Mouse (Mus musculus) heart, embryonic 12.5 days (tissue): Measurements from ENCODE around the gene Caskin2. TPM values are rescaled to one million over a fixed set of nuclear protein-coding genes. Genes with fewer than 3 reads are reported as not detected.

Experiments used
- ATAC-seq: fragments of 200-750 bp; cut with Nextera tagmentation; 2 replicates; pipeline ENCODE4 v1.8.0; 2017; ENCODE audit warnings: moderate TSS enrichment, moderate library complexity; ENCODE audit not compliant: insufficient number of reproducible peaks, low FRiP score
- H3K27ac ChIP-seq: fragments of 300-500 bp; sonication (generic); 2 replicates; pipeline ENCODE4 v1.5.1; 2016; ENCODE audit warnings: mild to moderate bottlenecking, moderate library complexity; ENCODE audit not compliant: poor library complexity, severe bottlenecking
- H3K27me3 ChIP-seq: fragments of 300-500 bp; sonication (generic); replicated peaks from 2 replicates; pipeline ENCODE4 v1.6.1; 2016; ENCODE audit warnings: mild to moderate bottlenecking, moderate library complexity
- H3K36me3 ChIP-seq: fragments of 300-500 bp; sonication (generic); 2 replicates; pipeline ENCODE4 v1.6.1; 2016; ENCODE audit warnings: mild to moderate bottlenecking, moderate library complexity
- H3K4me1 ChIP-seq: fragments of 300-500 bp; sonication (generic); replicated peaks from 2 replicates; pipeline ENCODE4 v1.6.1; 2016; ENCODE audit warnings: mild to moderate bottlenecking
- H3K4me2 ChIP-seq: fragments of 300-500 bp; sonication (generic); 2 replicates; pipeline ENCODE4 v1.6.1; 2016; ENCODE audit warnings: mild to moderate bottlenecking, moderate library complexity
- H3K4me3 ChIP-seq: fragments of 300-500 bp; sonication (generic); 2 replicates; pipeline ENCODE4 v1.5.1; 2016; ENCODE audit warnings: mild to moderate bottlenecking
- H3K9ac ChIP-seq: fragments of 300-500 bp; sonication (generic); 2 replicates; pipeline ENCODE4 v1.6.1; 2016; ENCODE audit warnings: mild to moderate bottlenecking, moderate library complexity
- H3K9me3 ChIP-seq: fragments of 300-500 bp; sonication (generic); replicated peaks from 2 replicates; pipeline ENCODE4 v1.6.1; 2016; ENCODE audit warnings: mild to moderate bottlenecking, moderate library complexity
- WGBS: fragments of 180-500 bp; shearing (Covaris S2); methylation state at CpG from one replicate; pipeline ENCODE4 v1.1.7; 2016; 5-methylcytosine and 5-hydroxymethylcytosine counted together
- polyA plus RNA-seq: library from polyadenylated mRNA; unstranded; fragments of >200 nt; fragmentation: Nextera tagmentation; extraction: Ambion mirVana; gene quantifications from 2 replicates; pipeline ENCODE4 v1.2.1, GENCODE M21; 2016

Gene Caskin2
- polyA plus RNA-seq, 1 experiment from 2014 or later, result 23.5 TPM

DNA sequence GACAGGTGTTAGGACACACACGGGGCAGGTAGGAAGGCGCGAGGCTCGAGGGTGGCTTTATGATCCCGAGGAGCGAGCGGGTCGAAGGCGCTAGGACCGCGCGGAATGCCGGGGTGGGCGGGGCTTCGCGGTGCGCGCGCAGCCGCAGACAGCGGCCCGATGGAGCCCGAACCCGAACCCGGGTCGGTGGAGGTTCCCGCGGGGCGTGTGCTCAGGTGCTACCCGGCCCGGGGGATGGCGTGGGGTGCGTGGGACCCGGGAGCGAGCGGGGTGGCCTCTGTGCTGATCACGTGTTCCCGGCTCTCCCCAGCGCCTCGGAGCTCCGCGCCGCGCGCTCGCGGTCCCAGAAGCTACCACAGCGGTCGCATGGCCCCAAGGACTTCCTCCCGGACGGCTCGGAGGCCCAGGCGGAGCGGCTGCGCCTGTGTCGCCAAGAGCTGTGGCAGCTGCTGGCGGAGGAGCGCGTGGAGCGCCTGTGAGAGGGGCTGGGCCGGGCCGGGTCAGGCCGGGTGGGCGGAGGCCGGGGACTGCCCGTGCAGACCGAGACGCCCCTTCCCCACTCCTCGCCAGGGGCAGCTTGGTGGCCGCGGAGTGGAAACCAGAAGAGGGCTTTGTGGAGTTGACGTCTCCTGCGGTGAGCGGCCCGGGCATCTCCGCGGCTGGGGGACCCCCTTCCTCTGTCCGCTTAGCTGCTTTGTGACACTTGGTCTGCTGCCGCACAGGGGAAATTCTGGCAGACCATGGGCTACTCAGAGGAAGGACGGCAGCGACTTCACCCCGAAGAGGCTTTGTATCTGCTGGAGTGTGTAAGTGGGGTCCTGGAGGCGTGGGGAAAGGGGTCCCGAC, 1.4 kb upstream of the Caskin2 start, which contains the start of gene Tsen54:
Tsen54 (plus strand) TSS at position 120 of the 846 bp plus-strand sequence.
- WGBS, result under 1% methylated on average over 74 of the region's 84 CpGs
- Histone ChIP-seq H3K36me3 (peaks cover 50% of the 10 kb centered on the region), H3K4me2 (peak within 1 kb of the TSS; percentile 86), H3K27ac (peak within 1 kb of the TSS; percentile 91), H3K9ac (peak within 1 kb of the TSS; percentile 77), H3K27me3 (no peaks in the 10 kb centered on the region), H3K9me3 (no peaks in the 10 kb centered on the region), H3K4me1 (peaks cover 40% of the 10 kb centered on the region), H3K4me3 (peak within 1 kb of the TSS; percentile 69)
- ATAC-seq, result peak; percentile 67

GRCm38 (mm10) chr11:115812533-115813420, 662 bp downstream of the Caskin2 start:
- Histone ChIP-seq H3K4me2 (peak overlapping the region; percentile 86), H3K9me3 (no peaks in the 10 kb centered on the region), H3K9ac (peak overlapping the region; percentile 96), H3K4me1 (peaks cover 61% of the 10 kb centered on the region), H3K27ac (peak overlapping the region; percentile 91), H3K27me3 (no peaks in the 10 kb centered on the region), H3K4me3 (peak overlapping the region; percentile 69), H3K36me3 (peaks cover 38% of the 10 kb centered on the region)
- no peak for ATAC-seq
- WGBS, result 2% methylated on average over 27 of the region's 28 CpGs

GRCm38 (mm10) chr11:115812095-115812494, 1.3 kb downstream of the Caskin2 start:
- WGBS, result 17% methylated on average over 7 of the region's 7 CpGs
- no peaks in the 10 kb centered on the region for H3K27me3 ChIP-seq
- H3K9ac ChIP-seq, result peak overlapping the region; percentile 96
- ATAC-seq, result no peak
- H3K27ac ChIP-seq, result peak overlapping the region; percentile 91
- peaks cover 67% of the 10 kb centered on the region for H3K4me1 ChIP-seq
- H3K36me3 ChIP-seq, result peaks cover 40% of the 10 kb centered on the region
- peak overlapping the region; percentile 86 for H3K4me2 ChIP-seq
- H3K4me3 ChIP-seq, result peak overlapping the region; percentile 69
- no peaks in the 10 kb centered on the region for H3K9me3 ChIP-seq

DNA sequence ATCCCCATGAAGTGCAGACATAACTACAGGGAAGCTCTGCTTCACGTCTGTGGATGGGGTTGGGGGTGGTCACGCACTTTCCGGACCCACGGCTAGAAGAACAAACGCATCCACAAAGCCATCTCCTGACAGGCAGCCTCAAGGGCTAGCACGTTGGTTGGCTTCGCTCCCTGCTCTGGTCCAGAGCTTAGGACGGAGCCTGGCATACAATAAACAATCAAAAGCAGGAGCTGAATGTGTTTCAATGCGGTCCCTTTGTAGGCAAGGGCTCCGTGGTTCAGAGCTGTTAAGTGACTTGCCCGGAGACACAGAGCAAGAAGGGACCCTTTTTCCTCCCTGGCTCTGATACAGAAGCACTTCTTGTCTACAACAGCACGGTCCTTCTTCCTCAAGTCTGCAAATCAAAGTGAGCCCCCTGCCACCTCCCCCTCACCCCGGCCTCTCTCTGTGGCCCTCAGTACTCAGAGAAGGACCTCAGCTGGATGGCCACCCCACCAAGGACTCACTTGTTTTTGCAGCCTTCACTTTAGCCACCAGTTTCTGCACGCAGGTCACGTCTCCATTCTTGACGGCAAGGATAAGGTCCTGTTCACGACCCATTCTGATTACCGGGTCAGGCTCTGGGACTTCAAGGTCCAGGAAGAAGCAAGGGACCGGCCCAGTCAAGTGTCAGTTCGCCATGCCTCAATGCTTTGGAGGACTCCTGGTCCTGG, 1.9 kb downstream of the Caskin2 start:
- peak overlapping the region; percentile 94; the same call in 1 of the 2 replicates for H3K27ac ChIP-seq
- H3K36me3 ChIP-seq, result peaks cover 40% of the 10 kb centered on the region
- no peaks in the 10 kb centered on the region for H3K27me3 ChIP-seq
- peak overlapping the region; percentile 96 for H3K9ac ChIP-seq
- H3K4me1 ChIP-seq, result peaks cover 72% of the 10 kb centered on the region
- no peak for ATAC-seq
- H3K4me2 ChIP-seq, result peak overlapping the region; percentile 86
- WGBS, result 68% methylated on average over 20 of the region's 20 CpGs
- H3K4me3 ChIP-seq, result peak overlapping the region; percentile 69
- no peaks in the 10 kb centered on the region for H3K9me3 ChIP-seq

- H3K36me3 ChIP-seq, result peaks cover 47% of the 10 kb centered on the region
- H3K4me1 ChIP-seq, result peaks cover 66% of the 10 kb centered on the region
- H3K9ac ChIP-seq, result peak overlapping the region; percentile 96
- no peaks in the 10 kb centered on the region for H3K9me3 ChIP-seq
- H3K27ac ChIP-seq, result peak overlapping the region; percentile 94
- peak overlapping the region; percentile 86 for H3K4me2 ChIP-seq
- H3K27me3 ChIP-seq, result no peaks in the 10 kb centered on the region
- WGBS, result 49% methylated on average over 14 of the region's 14 CpGs
- H3K4me3 ChIP-seq, result peak overlapping the region; percentile 69
- no peak for ATAC-seq
Observed at GRCm38 (mm10) chr11:115810377-115810776, 3.1 kb downstream of the Caskin2 start.

DNA sequence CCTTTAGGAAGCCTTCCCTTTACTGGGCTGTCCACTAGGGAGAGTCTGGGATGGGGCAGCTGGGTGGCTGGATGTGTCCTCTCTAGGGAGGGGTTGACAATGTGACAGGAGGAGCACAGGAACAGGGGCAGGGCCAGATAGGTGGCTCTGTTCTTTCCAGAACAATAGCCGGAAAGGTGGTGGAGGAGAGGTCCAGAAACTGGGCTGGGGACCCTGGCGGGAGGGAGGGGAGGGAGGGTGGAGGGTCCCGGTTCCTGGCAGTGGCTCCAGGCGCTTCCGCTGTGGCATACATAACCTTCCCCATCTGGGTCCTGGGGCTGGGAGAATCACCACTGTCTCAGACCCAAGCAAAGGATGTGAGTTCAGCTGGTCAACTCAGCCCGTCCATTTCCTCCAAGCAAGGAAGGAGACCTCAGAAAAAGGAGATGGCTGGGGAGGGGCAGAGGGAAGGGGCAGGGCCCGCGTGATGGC, 4.1 kb downstream of the Caskin2 start:
- ATAC-seq, result peak; percentile 9; the same call in 1 of the 2 replicates
- no peaks in the 10 kb centered on the region for H3K9me3 ChIP-seq
- WGBS, result 38% methylated on average over 8 of the region's 8 CpGs
- no peaks in the 10 kb centered on the region for H3K27me3 ChIP-seq
- H3K4me1 ChIP-seq, result peaks cover 64% of the 10 kb centered on the region
- H3K9ac ChIP-seq, result peak overlapping the region; percentile 62
- H3K27ac ChIP-seq, result peak overlapping the region; percentile 94
- peak overlapping the region; percentile 86 for H3K4me2 ChIP-seq
- H3K4me3 ChIP-seq, result peak overlapping the region; percentile 69
- peaks cover 57% of the 10 kb centered on the region for H3K36me3 ChIP-seq

DNA sequence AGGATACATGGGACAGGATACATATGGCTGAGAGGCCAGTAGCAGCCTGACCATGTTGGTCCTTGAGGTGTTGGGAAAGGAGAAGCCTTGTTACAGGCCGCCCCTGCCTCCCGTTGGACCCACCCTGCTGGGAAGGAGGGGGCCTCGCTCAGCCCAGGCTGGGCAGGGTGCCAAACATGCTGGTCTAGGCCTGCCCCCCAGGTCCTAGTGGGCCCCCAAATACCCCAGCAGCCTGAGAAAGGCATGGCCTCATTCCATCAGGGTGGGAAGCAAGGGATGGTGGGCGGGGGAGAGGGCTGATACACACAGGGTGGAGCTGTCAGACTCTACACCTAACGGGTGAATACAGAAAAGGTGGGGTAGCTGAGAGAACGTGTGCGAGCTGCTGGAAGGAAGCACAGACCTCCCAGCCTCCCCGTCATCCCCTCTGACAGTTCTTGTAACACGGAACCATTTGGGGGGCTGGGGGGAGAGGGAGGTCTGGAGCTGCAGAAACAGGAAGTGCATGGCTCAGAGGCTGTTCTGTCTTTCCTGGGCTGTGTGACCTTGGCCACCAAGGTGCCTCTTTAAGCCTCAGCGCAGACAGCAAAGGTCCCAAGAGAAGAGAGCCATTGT, 4.6 kb downstream of the Caskin2 start:
- peaks cover 64% of the 10 kb centered on the region for H3K4me1 ChIP-seq
- peak; percentile 19 for ATAC-seq
- H3K27ac ChIP-seq, result peak overlapping the region; percentile 94
- H3K4me3 ChIP-seq, result peak overlapping the region; percentile 20
- no peaks in the 10 kb centered on the region for H3K27me3 ChIP-seq
- peak overlapping the region; percentile 86 for H3K4me2 ChIP-seq
- WGBS, result 27% methylated on average over 10 of the region's 10 CpGs
- H3K36me3 ChIP-seq, result peaks cover 60% of the 10 kb centered on the region
- no peaks in the 10 kb centered on the region for H3K9me3 ChIP-seq
- H3K9ac ChIP-seq, result peak overlapping the region; percentile 62

- H3K9ac ChIP-seq, result peak overlapping the region; percentile 44; the same call in 1 of the 2 replicates
- peak overlapping the region; percentile 86; the same call in 1 of the 2 replicates for H3K4me2 ChIP-seq
Observed at GRCm38 (mm10) chr11:115807971-115808370, 5.5 kb downstream of the Caskin2 start.

DNA sequence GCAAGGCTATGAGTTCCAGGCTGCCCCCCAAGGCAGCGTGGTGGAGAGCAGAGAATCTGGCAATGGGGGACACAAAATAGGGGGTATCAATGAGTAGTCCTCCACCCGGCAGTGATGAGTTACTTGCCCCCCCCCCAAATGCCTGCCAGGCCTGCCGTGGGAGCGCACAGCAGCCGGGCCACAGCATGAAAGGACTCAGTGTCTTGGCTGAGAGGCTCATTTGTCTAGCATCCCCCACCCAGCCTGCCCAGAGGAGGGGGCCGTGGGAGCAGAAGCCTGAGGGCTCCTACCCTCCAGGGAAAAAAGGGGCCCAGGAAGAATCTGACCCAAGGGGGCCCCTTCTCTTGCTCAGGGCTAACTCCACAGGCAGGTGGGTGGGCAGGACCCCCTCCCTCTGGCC, 6.1 kb downstream of the Caskin2 start:
- Histone ChIP-seq H3K27ac (peak overlapping the region; percentile 94; the same call in 1 of the 2 replicates), H3K27me3 (no peaks in the 10 kb centered on the region), H3K4me1 (peaks cover 60% of the 10 kb centered on the region), H3K9ac (peak overlapping the region; percentile 44; the same call in 1 of the 2 replicates), H3K9me3 (no peaks in the 10 kb centered on the region), H3K4me3 (no peak overlapping the region), H3K36me3 (peaks cover 75% of the 10 kb centered on the region), H3K4me2 (no peak overlapping the region)
- ATAC-seq, result no peak
- 86% methylated on average over 6 of the region's 6 CpGs for WGBS

More at GRCm38 (mm10) chr11:115807971-115808370, 5.5 kb downstream of the Caskin2 start:
- Histone ChIP-seq H3K36me3 (peaks cover 68% of the 10 kb centered on the region), H3K27me3 (no peaks in the 10 kb centered on the region), H3K4me3 (no peak overlapping the region), H3K27ac (peak overlapping the region; percentile 94), H3K9me3 (no peaks in the 10 kb centered on the region), H3K4me1 (peaks cover 64% of the 10 kb centered on the region)
- ATAC-seq, result no peak
- WGBS, result 83% methylated on average over 11 of the region's 11 CpGs

- Histone ChIP-seq H3K9me3 (no peaks in the 10 kb centered on the region), H3K4me3 (no peak overlapping the region), H3K27me3 (no peaks in the 10 kb centered on the region), H3K9ac (no peak overlapping the region), H3K27ac (no peak overlapping the region), H3K4me2 (no peak overlapping the region), H3K4me1 (peaks cover 48% of the 10 kb centered on the region), H3K36me3 (peaks cover 77% of the 10 kb centered on the region)
- no peak for ATAC-seq
- WGBS, result 92% methylated on average over 10 of the region's 10 CpGs
Observed at GRCm38 (mm10) chr11:115806154-115806553, 7.3 kb downstream of the Caskin2 start.
